Mouse (Mus musculus) liver, postnatal 0 days (tissue): ENCODE measurements around the gene Gm28044. TPM values are rescaled to one million over a fixed set of nuclear protein-coding genes. Genes with fewer than 3 reads are reported as not detected.
A peak's percentile ranks its signal among the peaks of the same experiment; 100 is the strongest.

Experiments used
- ATAC-seq: fragments of 200-750 bp; cut with Nextera tagmentation; 2 replicates; pipeline ENCODE4 v1.8.0; 2017; ENCODE audit warnings: mild to moderate bottlenecking, moderate library complexity
- DNase-seq: peaks from one replicate; pipeline ENCODE4 v3.0.0-alpha.2; 2016
- H3K27ac ChIP-seq: fragments of 300-500 bp; sonication (generic); 2 replicates; pipeline ENCODE4 v1.5.1; 2014; ENCODE audit warnings: antibody characterized with exemption, moderate library complexity, mild to moderate bottlenecking, low read depth
- H3K27me3 ChIP-seq: fragments of 300-500 bp; sonication (generic); 2 replicates; pipeline ENCODE4 v1.6.1; 2014; ENCODE audit warnings: low read length, control low read depth, mixed read lengths; ENCODE audit not compliant: insufficient read depth
- H3K36me3 ChIP-seq: fragments of 300-500 bp; sonication (generic); replicated peaks from 2 replicates; pipeline ENCODE4 v1.6.1; 2014; ENCODE audit warnings: mild to moderate bottlenecking, control low read depth, low read length, moderate library complexity, mixed read lengths; ENCODE audit not compliant: insufficient read depth
- H3K4me1 ChIP-seq: fragments of 300-500 bp; sonication (generic); 2 replicates; pipeline ENCODE4 v1.6.1; 2014; ENCODE audit warnings: antibody characterized with exemption, mild to moderate bottlenecking, control low read depth; ENCODE audit not compliant: insufficient read depth
- H3K4me2 ChIP-seq: fragments of 300-500 bp; sonication (generic); 2 replicates; pipeline ENCODE4 v1.6.1; 2014; ENCODE audit warnings: low read depth, mild to moderate bottlenecking, low read length, moderate library complexity, mixed read lengths
- H3K4me3 ChIP-seq: fragments of 300-500 bp; sonication (generic); 2 replicates; pipeline ENCODE4 v1.5.1; 2014; ENCODE audit warnings: low read depth, low read length
- H3K9ac ChIP-seq: fragments of 300-500 bp; sonication (generic); replicated peaks from 2 replicates; pipeline ENCODE4 v1.6.1; 2014; ENCODE audit warnings: mild to moderate bottlenecking, moderate library complexity
- H3K9me3 ChIP-seq: fragments of 300-500 bp; sonication (generic); 2 replicates; pipeline ENCODE4 v1.6.1; 2016; ENCODE audit warnings: mild to moderate bottlenecking, control low read depth, low read length, mixed read lengths
- CTCF ChIP-seq: sonication (generic); IDR thresholded peaks from 2 replicates; pipeline ENCODE4 v1.5.1; 2016; ENCODE audit warnings: antibody characterized with exemption, low read depth
- EP300 ChIP-seq: IDR thresholded peaks from 2 replicates; pipeline ENCODE4 v1.6.1; 2016; ENCODE audit warnings: antibody characterized with exemption, low read depth, mild to moderate bottlenecking
- WGBS: fragments of 180-500 bp; shearing (Covaris S2); extraction: QIAGEN DNeasy Blood & Tissue Kit; methylation state at CpG from one replicate; pipeline ENCODE4 v1.1.7; 2014; ENCODE audit not compliant: insufficient replicate concordance; 5-methylcytosine and 5-hydroxymethylcytosine counted together
- polyA plus RNA-seq: library from polyadenylated mRNA; unstranded; fragments of >200 nt; fragmentation: Nextera tagmentation; extraction: Ambion mirVana; gene quantifications from 2 replicates; pipeline ENCODE4 v1.2.1, GENCODE M21; 2015

Gm28044 gene
- polyA plus RNA-seq, 1 experiment from 2014 or later = 0.25 TPM

DNA sequence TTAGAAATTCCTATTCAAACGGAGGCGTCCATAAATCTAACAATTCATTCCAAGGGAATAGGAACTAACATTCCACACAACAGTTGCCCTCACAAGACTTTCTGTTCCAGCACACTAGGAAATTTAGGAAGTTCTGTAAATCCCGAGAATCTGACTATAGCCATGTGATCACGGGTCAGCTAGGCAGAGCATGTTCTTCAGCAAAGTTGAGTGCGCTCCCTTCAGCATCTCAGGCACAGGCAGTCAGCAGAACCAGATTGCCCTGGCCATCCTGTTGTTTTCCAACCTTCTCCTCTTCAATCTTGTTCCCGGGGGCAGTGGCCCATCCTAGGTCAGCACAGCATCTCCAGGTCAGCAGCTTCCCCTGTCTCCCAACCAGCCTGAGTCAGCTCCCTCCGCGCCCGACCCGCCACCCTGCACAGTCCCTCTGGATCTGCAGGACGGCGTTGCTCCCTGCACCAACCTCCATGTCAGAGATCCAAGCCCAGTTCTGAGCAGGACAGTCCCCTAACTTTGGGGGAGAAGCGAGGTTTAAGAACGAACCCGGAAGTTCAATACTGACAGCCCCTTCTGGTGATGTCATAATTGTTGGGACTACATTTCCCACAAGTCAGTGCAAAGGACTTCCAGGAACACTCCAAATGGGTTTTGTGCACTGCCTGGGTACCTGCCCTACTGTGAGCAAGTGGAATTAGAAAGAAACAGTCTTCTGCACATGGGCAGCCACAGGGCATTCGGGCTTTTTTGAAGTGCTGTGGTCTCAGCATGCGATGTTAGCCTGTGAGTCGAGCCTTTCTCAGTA, 91.6 kb downstream of the Gm28044 start:
- Histone ChIP-seq H3K27ac (peak overlapping the region; percentile 72), H3K9ac (peak overlapping the region; percentile 77), H3K4me2 (peak overlapping the region; percentile 81), H3K4me3 (peak overlapping the region; percentile 73), H3K4me1 (peaks cover 8% of the 10 kb centered on the region; the same call in 1 of the 2 replicates), H3K36me3 (no peaks in the 10 kb centered on the region), H3K9me3 (peaks cover 7% of the 10 kb centered on the region), H3K27me3 (no peaks in the 10 kb centered on the region)
- ATAC-seq = peak; percentile 96
- DNase-seq = peak; percentile 65
- TF ChIP-seq CTCF = no peak
- TF ChIP-seq EP300 = no peak
- 6% methylated on average over 18 of the region's 18 CpGs for WGBS

Other genes starting within 250 kb of the Gm28044 start
- 0.13 and 0.18 TPM in 2 replicates for gene Rslcan18, start 244.3 kb downstream of the Gm28044 start, polyA plus RNA-seq
- 0.40 and 0.56 TPM in 2 replicates for gene Zfp759, start 238.9 kb downstream of the Gm28044 start, polyA plus RNA-seq
- gene Rsl1, start 187.4 kb downstream of the Gm28044 start, polyA plus RNA-seq = 2.0 and 2.1 TPM in 2 replicates
- 0.43 and 0.53 TPM in 2 replicates for gene Zfp455, start 166.0 kb downstream of the Gm28044 start, polyA plus RNA-seq
- gene Zfp458, start 82.1 kb downstream of the Gm28044 start, polyA plus RNA-seq = 0.30 and 0.40 TPM in 2 replicates
- gene Zfp457, start 54.1 kb downstream of the Gm28044 start, polyA plus RNA-seq = 0.19 and 0.39 TPM in 2 replicates
- gene Zfp595, start 28.0 kb downstream of the Gm28044 start, polyA plus RNA-seq = 0.63 and 0.65 TPM in 2 replicates
- 0.45 and 0.52 TPM in 2 replicates for gene Zfp953, start 69 bp upstream of the Gm28044 start, polyA plus RNA-seq
- 0.42 TPM in 1 of 2 replicates, not detected in the other for gene Gm28041, start 15.2 kb upstream of the Gm28044 start, polyA plus RNA-seq
- 0.41 and 0.58 TPM in 2 replicates for gene Zfp456, start 15.3 kb upstream of the Gm28044 start, polyA plus RNA-seq
- 1.4 and 2.1 TPM in 2 replicates for gene Zfp429, start 39.3 kb upstream of the Gm28044 start, polyA plus RNA-seq
- gene Zfp459, start 60.9 kb upstream of the Gm28044 start, polyA plus RNA-seq = not detected in 2 replicates
- 4.5 and 5.0 TPM in 2 replicates for gene Zfp874a, start 91.1 kb upstream of the Gm28044 start, polyA plus RNA-seq
- gene Zfp874b, start 123.7 kb upstream of the Gm28044 start, polyA plus RNA-seq = 2.0 and 2.1 TPM in 2 replicates
- 2.1 and 2.5 TPM in 2 replicates for gene Zfp58, start 140.0 kb upstream of the Gm28044 start, polyA plus RNA-seq
- not detected in 2 replicates for gene Gm26965, start 165.6 kb upstream of the Gm28044 start, polyA plus RNA-seq
- gene Zfp87, start 165.6 kb upstream of the Gm28044 start, polyA plus RNA-seq = 11.3 and 11.5 TPM in 2 replicates
- 1.6 and 1.9 TPM in 2 replicates for gene Zfp748, start 193.3 kb upstream of the Gm28044 start, polyA plus RNA-seq
- gene Zfp729b, start 249.2 kb upstream of the Gm28044 start, polyA plus RNA-seq = 0.84 and 1.2 TPM in 2 replicates